Mouse (Mus musculus): Measurements from ENCODE around the gene Tatdn3.
A peak's percentile ranks its signal among the peaks of the same experiment; 100 is the strongest.

DNA sequence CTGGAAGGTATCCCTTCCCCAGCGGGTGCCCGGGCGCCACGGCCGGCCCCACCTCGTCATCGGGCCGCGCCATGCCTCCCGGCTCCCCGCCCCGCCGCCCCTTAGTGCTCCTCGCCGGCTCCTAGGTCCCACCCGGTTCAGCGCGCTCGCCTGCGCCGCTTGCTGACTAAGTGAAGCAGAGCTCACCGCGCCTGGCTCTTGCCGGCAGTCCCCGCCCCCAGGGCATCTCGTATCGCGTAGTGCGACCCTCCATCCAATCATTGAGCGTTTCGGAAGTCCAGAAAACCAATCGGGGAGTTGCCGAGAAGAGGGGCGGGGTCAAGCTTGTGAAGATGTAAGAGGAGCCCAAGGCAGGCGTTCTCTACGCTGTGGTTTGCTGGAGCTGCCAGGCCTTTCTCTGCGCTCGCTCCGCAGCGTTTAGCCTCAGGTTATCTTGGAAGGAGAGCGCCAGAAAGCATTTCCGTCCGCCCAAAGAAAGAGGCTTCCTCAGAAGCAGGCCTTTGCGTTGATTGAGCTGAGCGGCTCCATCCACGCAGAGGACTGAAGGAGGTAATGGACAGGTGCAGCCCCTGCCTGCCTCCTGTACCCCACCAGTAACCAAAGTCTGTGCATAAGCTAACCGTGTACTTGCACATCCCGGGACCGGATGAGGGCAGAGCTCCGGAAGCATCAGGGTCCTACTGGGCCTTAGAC lies 36.6 kb downstream of the Tatdn3 start, which contains the start of gene Flvcr1:
- peak; percentile 62 for TF ChIP-seq POLR2A (IDR thresholded peaks at IDR 0.05; ENCODE audit: borderline replicate concordance, extremely low read depth, insufficient read depth, insufficient read length, poor library complexity, severe bottlenecking)
- no peak for TF ChIP-seq CTCF (IDR thresholded peaks at IDR 0.05; ENCODE audit: borderline replicate concordance, extremely low read depth, insufficient read depth, insufficient read length)

Measured in brain, embryonic 14.5 days (tissue).